Mouse (Mus musculus) midbrain, embryonic 10.5 days (tissue): ENCODE measurements at regions not wholly inside any gene's neighbourhood (a gene's known extent, or its start where the extent isn't known, plus 50 kb on each side); places are given as distances from the start of the nearest gene placed in this dataset.
"Not testable (repeated sequence)": the region's sequence is repeated elsewhere in the genome, so short reads cannot be mapped to it uniquely, and the experiment has no call there.

ENCODE experiments used
- DNase-seq: peaks from one replicate; pipeline ENCODE4 v3.0.0-alpha.2; 2017; ENCODE audit warnings: low spot score
- H3K27ac ChIP-seq: fragments of 300-500 bp; sonication (generic); replicated peaks from 2 replicates; pipeline ENCODE4 v1.5.1; 2016; ENCODE audit warnings: mild to moderate bottlenecking
- H3K27me3 ChIP-seq: fragments of 300-500 bp; sonication (generic); 2 replicates; pipeline ENCODE4 v1.6.1; 2016; ENCODE audit warnings: low read depth, mild to moderate bottlenecking; ENCODE audit not compliant: poor library complexity, severe bottlenecking
- H3K36me3 ChIP-seq: fragments of 300-500 bp; sonication (generic); 2 replicates; pipeline ENCODE4 v1.6.1; 2016; ENCODE audit warnings: mild to moderate bottlenecking, moderate library complexity
- H3K4me1 ChIP-seq: fragments of 300-500 bp; sonication (generic); 2 replicates; pipeline ENCODE4 v1.6.1; 2016
- H3K4me3 ChIP-seq: fragments of 300-500 bp; sonication (generic); 2 replicates; pipeline ENCODE4 v1.5.1; 2016; ENCODE audit warnings: mild to moderate bottlenecking, moderate library complexity
- H3K9me3 ChIP-seq: fragments of 300-500 bp; sonication (generic); replicated peaks from 2 replicates; pipeline ENCODE4 v1.6.1; 2016; ENCODE audit warnings: mild to moderate bottlenecking
- WGBS: fragments of 180-500 bp; shearing (Covaris S2); methylation state at CpG from one replicate; pipeline ENCODE4 v1.1.7; 2016; 5-methylcytosine and 5-hydroxymethylcytosine counted together

GRCm38 (mm10) chr13:97355411-97355810, 114.5 kb downstream of the Enc1 start:
- WGBS = 96% methylated on average over 6 of the region's 6 CpGs
- not testable (repeated sequence) for DNase-seq, H3K27ac ChIP-seq, H3K36me3 ChIP-seq, H3K4me3 ChIP-seq, H3K9me3 ChIP-seq, H3K27me3 ChIP-seq
- H3K4me1 ChIP-seq = peaks cover 21% of the 10 kb centered on the region

DNA sequence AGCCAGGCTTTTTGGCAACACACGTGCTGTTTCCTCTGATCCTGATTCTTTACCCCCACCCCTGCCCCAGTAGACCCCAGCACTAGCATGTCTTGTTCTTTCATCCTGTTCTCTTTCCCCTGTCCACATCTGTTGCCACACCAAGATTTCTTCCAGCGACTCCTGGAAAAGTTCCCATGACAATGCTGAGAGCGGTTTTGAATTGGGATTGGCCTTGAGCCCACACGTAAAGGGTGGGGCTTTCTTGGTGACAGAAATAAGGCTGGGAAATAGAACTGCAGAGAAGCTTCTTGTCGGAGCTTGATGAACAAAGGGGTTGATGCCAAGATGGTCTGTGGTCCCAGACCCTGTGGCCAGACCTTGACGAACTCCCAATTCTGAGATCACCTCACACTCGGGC, 106.8 kb downstream of the Enc1 start:
- no peak for DNase-seq
- no peak overlapping the region for H3K27ac ChIP-seq
- no peaks in the 10 kb centered on the region for H3K36me3 ChIP-seq
- 91% methylated on average over 7 of the region's 7 CpGs for WGBS
- H3K4me3 ChIP-seq = no peak overlapping the region
- peaks cover 2% of the 10 kb centered on the region; the same call in 1 of the 2 replicates for H3K9me3 ChIP-seq
- H3K27me3 ChIP-seq = no peaks in the 10 kb centered on the region; the same call in 1 of the 2 replicates
- no peaks in the 10 kb centered on the region for H3K4me1 ChIP-seq

DNA sequence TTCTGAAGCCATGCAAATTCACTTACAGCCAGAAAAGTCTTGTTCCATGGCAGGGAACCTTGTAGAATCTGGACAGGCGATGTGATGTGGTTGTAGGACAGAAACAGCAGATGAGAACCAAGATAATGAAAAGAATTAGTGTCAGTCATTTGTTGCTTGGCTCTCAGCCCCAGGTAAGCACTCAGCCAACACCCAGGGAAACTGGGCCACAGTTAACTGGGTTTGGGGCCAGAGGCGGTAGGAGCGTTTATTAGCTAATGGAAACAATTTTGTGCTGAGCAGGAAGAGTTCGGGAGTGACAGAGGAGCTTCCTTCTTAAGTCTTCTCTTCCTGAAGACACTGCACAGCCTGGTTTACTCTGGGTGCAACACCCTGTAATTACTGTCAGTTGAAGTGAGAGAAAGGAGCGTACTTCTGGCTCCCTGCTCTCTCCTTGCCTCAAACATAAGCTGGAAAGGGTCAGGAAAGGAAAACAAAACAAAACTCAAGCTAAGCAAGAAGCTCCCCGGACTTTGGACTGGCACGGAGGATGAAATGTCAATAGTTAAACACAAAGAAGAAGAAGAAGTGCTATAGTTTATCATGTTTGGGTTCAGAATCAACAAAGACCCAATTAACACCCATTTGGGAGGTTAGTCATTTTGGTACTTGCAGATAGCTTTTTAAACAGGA, 100.4 kb downstream of the Enc1 start:
- peaks cover 15% of the 10 kb centered on the region for H3K4me1 ChIP-seq
- H3K9me3 ChIP-seq = peaks cover 5% of the 10 kb centered on the region; the same call in 1 of the 2 replicates
- H3K4me3 ChIP-seq = no peak overlapping the region
- 76% methylated on average over 7 of the region's 7 CpGs for WGBS
- H3K36me3 ChIP-seq = no peaks in the 10 kb centered on the region
- peaks cover 2% of the 10 kb centered on the region; the same call in 1 of the 2 replicates for H3K27me3 ChIP-seq
- DNase-seq = no peak
- H3K27ac ChIP-seq = no peak overlapping the region

DNA sequence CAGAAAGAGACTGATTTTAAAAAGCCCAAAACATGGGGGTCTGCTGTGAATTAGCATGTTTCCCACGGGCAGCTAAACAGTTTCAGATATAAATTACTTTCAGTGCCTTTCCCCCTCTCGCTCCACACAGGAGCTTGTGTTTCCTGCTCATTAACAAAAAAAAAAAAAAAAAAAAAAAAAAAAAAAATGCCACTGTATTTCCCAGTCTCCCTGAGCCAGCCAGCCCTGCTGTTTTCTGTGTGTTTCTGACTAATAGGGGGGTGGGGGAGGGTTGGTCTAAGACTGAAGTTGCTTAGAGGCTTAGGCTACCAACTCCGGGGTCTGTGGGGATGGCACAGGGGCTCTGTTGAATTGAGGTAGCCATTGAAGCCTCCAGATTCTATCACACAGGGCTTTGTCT, 97.0 kb downstream of the Enc1 start:
- Histone ChIP-seq H3K27me3 (peaks cover 30% of the 10 kb centered on the region), H3K36me3 (no peaks in the 10 kb centered on the region), H3K27ac (peak overlapping the region; percentile 57), H3K9me3 (peaks cover 5% of the 10 kb centered on the region; the same call in 1 of the 2 replicates), H3K4me1 (peaks cover 32% of the 10 kb centered on the region), H3K4me3 (no peak overlapping the region)
- 28% methylated on average over 3 of the region's 3 CpGs for WGBS
- no peak for DNase-seq

DNA sequence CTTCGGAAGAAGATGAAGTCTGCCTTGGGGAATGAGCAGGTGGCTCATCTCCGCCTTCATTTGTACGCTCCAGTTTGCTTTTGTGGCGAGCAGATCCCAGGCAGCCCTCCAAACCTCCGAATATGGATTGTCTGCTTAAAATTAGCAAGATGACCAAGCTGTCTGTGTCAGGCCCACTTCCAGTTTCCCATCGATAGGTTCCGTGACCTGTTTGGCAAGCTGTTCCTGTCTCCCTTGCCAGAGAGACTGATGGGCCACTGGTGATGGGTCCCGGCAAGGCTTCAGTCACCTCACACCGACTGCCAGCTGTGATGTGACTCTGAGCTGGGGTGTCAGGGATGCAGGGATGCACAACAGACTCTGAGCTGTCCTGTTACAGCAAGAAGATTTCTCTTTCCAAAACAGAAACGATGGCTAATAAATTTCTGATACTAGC, 96.4 kb downstream of the Enc1 start:
- Histone ChIP-seq H3K27ac (no peak overlapping the region), H3K36me3 (no peaks in the 10 kb centered on the region), H3K4me1 (peaks cover 33% of the 10 kb centered on the region), H3K9me3 (no peaks in the 10 kb centered on the region), H3K27me3 (peaks cover 30% of the 10 kb centered on the region), H3K4me3 (no peak overlapping the region)
- no peak for DNase-seq
- 82% methylated on average over 10 of the region's 10 CpGs for WGBS

GRCm38 (mm10) chr13:97333801-97334534, 93.1 kb downstream of the Enc1 start:
- peaks cover 36% of the 10 kb centered on the region for H3K4me1 ChIP-seq
- DNase-seq = no peak
- 14% methylated on average over 10 of the region's 10 CpGs for WGBS
- no peak overlapping the region for H3K4me3 ChIP-seq
- H3K9me3 ChIP-seq = no peaks in the 10 kb centered on the region
- no peaks in the 10 kb centered on the region for H3K36me3 ChIP-seq
- H3K27ac ChIP-seq = peak overlapping the region; percentile 55; the same call in 1 of the 2 replicates
- H3K27me3 ChIP-seq = peaks cover 34% of the 10 kb centered on the region

DNA sequence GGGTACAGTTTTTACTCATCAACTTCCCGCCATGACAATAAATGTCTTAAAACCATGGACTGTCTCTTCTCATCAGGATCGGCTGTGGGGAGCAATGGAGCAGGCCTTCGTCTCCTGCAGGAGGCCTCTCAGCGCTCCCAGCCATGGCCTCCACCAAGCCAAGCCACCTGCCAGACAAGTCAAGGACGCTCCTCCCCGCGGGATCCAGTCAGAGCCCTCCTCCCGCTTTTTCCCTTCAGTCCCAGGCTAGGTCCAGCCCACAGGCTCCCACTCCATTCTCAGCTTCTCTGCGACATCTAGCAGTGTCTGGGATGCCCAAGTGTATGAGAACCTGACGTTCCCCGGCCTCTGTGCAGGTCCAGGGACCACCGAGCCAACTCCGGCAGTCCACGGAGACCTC, 90.2 kb downstream of the Enc1 start:
- no peak for DNase-seq
- WGBS = 93% methylated on average over 14 of the region's 14 CpGs
- Histone ChIP-seq H3K36me3 (no peaks in the 10 kb centered on the region), H3K4me1 (peaks cover 21% of the 10 kb centered on the region), H3K9me3 (no peaks in the 10 kb centered on the region), H3K27me3 (peaks cover 35% of the 10 kb centered on the region), H3K4me3 (no peak overlapping the region), H3K27ac (0 out of 2 replicates have a peak overlapping the region, but pooled peaks have one; percentile 57)

GRCm38 (mm10) chr13:97321307-97321706, 80.4 kb downstream of the Enc1 start:
- WGBS = 90% methylated on average over 4 of the region's 4 CpGs
- not testable (repeated sequence) for H3K4me3 ChIP-seq, H3K36me3 ChIP-seq, H3K27me3 ChIP-seq, DNase-seq, H3K27ac ChIP-seq, H3K9me3 ChIP-seq
- peaks cover 23% of the 10 kb centered on the region for H3K4me1 ChIP-seq

DNA sequence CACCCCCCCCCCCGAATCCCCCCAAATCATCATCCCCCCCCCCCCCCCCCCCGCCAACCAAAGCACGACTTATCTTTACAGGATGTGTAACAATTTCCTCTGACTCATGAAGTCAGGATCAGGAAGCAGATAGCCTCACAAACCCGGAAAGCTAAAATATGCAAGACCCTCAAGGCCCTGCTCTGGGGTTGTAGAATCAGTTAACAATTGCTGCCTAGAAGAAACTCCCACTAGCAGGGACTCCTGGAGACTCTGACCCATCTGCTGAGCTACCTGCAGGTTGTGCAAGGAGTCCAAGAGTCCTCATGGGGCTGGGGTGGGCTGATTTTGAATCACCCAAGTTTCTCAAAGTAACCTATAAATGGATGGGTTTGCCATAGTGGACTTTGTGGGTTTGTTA, 79.9 kb downstream of the Enc1 start:
- Histone ChIP-seq H3K4me3 (no peak overlapping the region), H3K27ac (no peak overlapping the region), H3K9me3 (no peaks in the 10 kb centered on the region), H3K36me3 (no peaks in the 10 kb centered on the region), H3K27me3 (no peaks in the 10 kb centered on the region; the same call in 1 of the 2 replicates), H3K4me1 (peaks cover 23% of the 10 kb centered on the region)
- WGBS = 21% methylated on average over 3 of the region's 4 CpGs
- DNase-seq = no peak

DNA sequence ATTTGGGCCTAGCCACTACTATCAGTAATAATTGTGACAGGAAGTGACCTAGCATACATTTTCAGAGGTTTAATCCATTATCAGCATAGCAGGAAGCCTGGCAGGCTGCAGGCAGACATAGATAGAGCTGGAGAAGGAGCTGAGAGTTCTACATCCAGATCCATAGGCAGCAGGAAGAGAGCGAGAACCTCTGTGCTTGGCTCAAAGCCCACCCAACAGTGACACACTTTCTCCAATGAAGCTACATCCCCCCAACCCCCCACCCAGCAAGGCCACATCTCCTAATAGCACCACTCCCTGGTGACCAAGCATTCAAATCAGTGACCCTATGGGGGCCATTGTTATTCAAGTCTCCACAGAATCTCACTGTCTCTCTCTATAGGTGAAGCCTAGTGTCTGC, 79.4 kb downstream of the Enc1 start:
- Histone ChIP-seq H3K4me1 (peaks cover 23% of the 10 kb centered on the region), H3K4me3 (no peak overlapping the region), H3K9me3 (no peaks in the 10 kb centered on the region), H3K27me3 (no peaks in the 10 kb centered on the region; the same call in 1 of the 2 replicates), H3K27ac (0 out of 2 replicates have a peak overlapping the region, but pooled peaks have one; percentile 23), H3K36me3 (no peaks in the 10 kb centered on the region)
- DNase-seq = no peak
- WGBS = 83% methylated on average over 1 of the region's 1 CpGs

DNA sequence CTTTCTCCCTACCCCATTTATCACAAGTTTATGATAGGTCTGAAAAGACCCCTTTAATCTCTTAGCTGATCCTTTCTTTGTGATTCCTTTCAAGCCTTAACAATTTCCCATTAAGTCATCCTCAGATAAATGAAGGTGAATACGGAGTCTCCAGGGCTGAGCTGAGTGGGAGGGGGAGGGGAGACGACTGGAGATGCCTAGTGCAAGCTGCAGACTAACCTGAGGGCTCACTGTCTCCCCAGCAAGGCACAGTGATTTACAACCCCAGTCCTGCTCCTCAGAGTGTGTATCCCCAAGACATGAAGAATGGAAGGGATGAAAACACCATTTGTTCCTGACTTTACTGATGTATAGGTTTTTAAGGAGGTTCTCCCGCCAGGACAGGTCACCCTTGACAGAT, 76.7 kb downstream of the Enc1 start:
- DNase-seq = no peak
- Histone ChIP-seq H3K27me3 (peaks cover 8% of the 10 kb centered on the region), H3K4me1 (peaks cover 32% of the 10 kb centered on the region), H3K4me3 (no peak overlapping the region), H3K27ac (peak overlapping the region; percentile 61), H3K9me3 (no peaks in the 10 kb centered on the region), H3K36me3 (no peaks in the 10 kb centered on the region)
- 25% methylated on average over 3 of the region's 3 CpGs for WGBS

GRCm38 (mm10) chr13:97312420-97313370, 71.8 kb downstream of the Enc1 start:
- no peaks in the 10 kb centered on the region for H3K9me3 ChIP-seq
- H3K36me3 ChIP-seq = no peaks in the 10 kb centered on the region
- H3K27me3 ChIP-seq = peaks cover 17% of the 10 kb centered on the region
- H3K4me1 ChIP-seq = peaks cover 49% of the 10 kb centered on the region
- WGBS = 75% methylated on average over 16 of the region's 16 CpGs
- DNase-seq = no peak
- H3K27ac ChIP-seq = peak overlapping the region; percentile 57; the same call in 1 of the 2 replicates
- no peak overlapping the region for H3K4me3 ChIP-seq
